Mouse (Mus musculus) intestine, embryonic 14.5 days (tissue): ENCODE results near the gene Ntm. TPM values are rescaled to one million over a fixed set of nuclear protein-coding genes. Genes with fewer than 3 reads are reported as not detected.

Experiments
- ATAC-seq: fragments of 200-750 bp; cut with Nextera tagmentation; replicated peaks from 2 replicates; pipeline ENCODE4 v1.8.0; 2017; ENCODE audit warnings: low read depth, moderate number of reproducible peaks, moderate TSS enrichment, moderate library complexity; ENCODE audit not compliant: low FRiP score, low TSS enrichment
- DNase-seq: peaks from one replicate; pipeline ENCODE4 v3.0.0-alpha.2; 2018; ENCODE audit warnings: low spot score
- H3K27ac ChIP-seq: fragments of 300-500 bp; sonication (generic); 2 replicates; pipeline ENCODE4 v1.5.1; 2014; ENCODE audit warnings: low read depth, mild to moderate bottlenecking, control low read depth
- H3K27me3 ChIP-seq: fragments of 300-500 bp; sonication (generic); replicated peaks from 2 replicates; pipeline ENCODE4 v1.6.1; 2014; ENCODE audit warnings: low read length, control low read depth; ENCODE audit not compliant: control insufficient read depth, insufficient read depth
- H3K36me3 ChIP-seq: fragments of 300-500 bp; sonication (generic); 2 replicates; pipeline ENCODE4 v1.6.1; 2014; ENCODE audit warnings: low read length, control low read depth; ENCODE audit not compliant: control insufficient read depth, insufficient read depth
- H3K4me1 ChIP-seq: fragments of 300-500 bp; sonication (generic); replicated peaks from 2 replicates; pipeline ENCODE4 v1.6.1; 2014; ENCODE audit warnings: low read length, control low read depth, mixed read lengths; ENCODE audit not compliant: control insufficient read depth, insufficient read depth
- H3K4me2 ChIP-seq: fragments of 300-500 bp; sonication (generic); 2 replicates; pipeline ENCODE4 v1.6.1; 2014; ENCODE audit warnings: low read length
- H3K4me3 ChIP-seq: fragments of 300-500 bp; sonication (generic); 2 replicates; pipeline ENCODE4 v1.5.1; 2014; ENCODE audit warnings: low read depth, low read length, control low read depth, mixed read lengths
- H3K9ac ChIP-seq: fragments of 300-500 bp; sonication (generic); 2 replicates; pipeline ENCODE4 v1.6.1; 2014; ENCODE audit warnings: mild to moderate bottlenecking, low read length
- H3K9me3 ChIP-seq: fragments of 300-500 bp; sonication (generic); 2 replicates; pipeline ENCODE4 v1.6.1; 2016; ENCODE audit warnings: low read length, control low read depth; ENCODE audit not compliant: control insufficient read depth
- WGBS: fragments of 180-500 bp; shearing (Covaris S2); extraction: QIAGEN DNeasy Blood & Tissue Kit; methylation state at CpG from one replicate; pipeline ENCODE4 v1.1.7; 2014; 5-methylcytosine and 5-hydroxymethylcytosine counted together
- polyA plus RNA-seq: library from polyadenylated mRNA; unstranded; fragments of >200 nt; fragmentation: Nextera tagmentation; extraction: Ambion mirVana; gene quantifications from 2 replicates; pipeline ENCODE4 v1.2.1, GENCODE M21; 2014

The Ntm gene
- polyA plus RNA-seq, 1 experiment from 2014 or later: 11.6 TPM

DNA sequence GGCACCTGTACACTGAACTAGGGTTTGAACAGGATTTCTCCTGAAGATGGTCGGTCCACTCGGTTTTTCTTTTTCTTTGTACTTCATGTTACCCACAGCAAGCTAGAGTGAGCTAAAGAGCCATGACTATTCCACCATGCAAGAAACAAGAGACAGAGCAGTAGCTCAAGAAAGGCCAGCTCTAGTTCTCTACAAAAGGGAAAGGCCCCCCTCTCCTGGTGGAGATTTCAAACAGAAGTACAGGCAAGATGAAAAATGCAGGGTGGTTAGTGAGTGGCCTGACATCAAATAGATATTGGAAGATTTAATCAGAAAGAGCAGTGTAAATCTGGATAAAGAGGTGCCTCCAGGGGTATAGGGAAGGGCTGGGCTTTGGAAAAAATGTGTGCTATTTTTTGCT is 547.4 kb downstream of the Ntm start:
- H3K27me3 ChIP-seq: peaks cover 25% of the 10 kb centered on the region
- DNase-seq (no peak), ATAC-seq (no peak)
- no peaks in the 10 kb centered on the region for H3K9me3 ChIP-seq
- H3K36me3 ChIP-seq: no peaks in the 10 kb centered on the region
- no peak overlapping the region for H3K9ac ChIP-seq
- no peaks in the 10 kb centered on the region; the same call in 1 of the 2 replicates for H3K4me1 ChIP-seq
- no peak overlapping the region for H3K4me3 ChIP-seq
- no peak overlapping the region for H3K4me2 ChIP-seq
- WGBS: 78% methylated on average over 2 of the region's 2 CpGs
- no peak overlapping the region for H3K27ac ChIP-seq

DNA sequence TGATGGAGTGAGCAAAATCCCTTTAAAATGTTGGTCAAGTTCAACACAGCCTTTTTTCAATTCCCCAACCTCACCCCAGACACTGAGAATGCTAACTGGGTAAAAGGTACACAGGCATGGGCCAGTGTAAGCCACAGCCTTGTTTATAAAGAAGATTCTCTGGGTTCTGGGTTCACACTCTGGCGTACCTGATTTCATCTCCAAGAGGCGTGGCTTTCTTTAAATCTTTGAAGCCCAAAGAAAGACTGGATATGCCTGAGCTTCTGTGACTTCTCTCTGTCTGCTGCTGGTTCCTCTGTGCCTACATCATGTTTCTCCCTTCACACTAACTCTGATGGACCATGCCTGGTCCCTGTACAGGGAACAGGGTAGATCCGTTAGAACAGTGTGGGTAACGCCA is 549.8 kb downstream of the Ntm start:
- H3K27me3 ChIP-seq: peaks cover 26% of the 10 kb centered on the region
- no peaks in the 10 kb centered on the region for H3K36me3 ChIP-seq
- ATAC-seq (no peak), DNase-seq (no peak)
- WGBS: 75% methylated on average over 4 of the region's 4 CpGs
- no peak overlapping the region for H3K4me3 ChIP-seq
- no peaks in the 10 kb centered on the region; the same call in 1 of the 2 replicates for H3K4me1 ChIP-seq
- H3K9me3 ChIP-seq: no peaks in the 10 kb centered on the region
- H3K27ac ChIP-seq: no peak overlapping the region
- no peak overlapping the region for H3K4me2 ChIP-seq
- H3K9ac ChIP-seq: no peak overlapping the region

DNA sequence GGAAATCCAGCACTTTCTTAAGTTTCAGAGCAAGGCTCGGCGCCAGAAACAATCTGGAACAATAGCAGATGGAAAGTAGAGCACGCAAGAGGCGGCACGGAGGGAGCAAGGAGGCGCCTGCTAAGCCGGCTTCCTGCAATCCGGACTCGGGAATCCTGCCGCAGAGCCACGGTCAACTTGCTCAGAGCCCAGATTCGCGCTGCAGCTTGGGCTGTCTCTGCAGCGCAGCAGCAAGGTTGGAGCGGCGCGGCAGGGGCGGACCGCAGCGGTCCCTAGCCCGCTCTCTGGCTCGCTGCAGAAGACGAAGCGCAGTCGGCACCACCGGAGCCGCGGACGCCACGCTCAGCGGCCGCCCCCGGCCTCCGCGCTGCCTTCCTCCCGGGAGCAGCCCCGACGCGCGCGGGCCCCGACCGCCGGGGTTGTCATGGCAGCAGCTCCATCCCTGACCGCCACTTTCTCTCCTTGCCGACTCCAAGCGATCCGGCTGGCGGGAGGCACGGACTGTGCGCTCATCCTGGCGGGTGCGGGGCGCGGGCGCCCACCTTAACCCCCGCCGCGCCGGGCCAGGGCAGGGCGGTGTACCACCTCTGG is 550.7 kb downstream of the Ntm start:
- Histone ChIP-seq H3K4me1 (no peaks in the 10 kb centered on the region; the same call in 1 of the 2 replicates), H3K27me3 (peaks cover 26% of the 10 kb centered on the region), H3K9me3 (no peaks in the 10 kb centered on the region), H3K36me3 (no peaks in the 10 kb centered on the region), H3K9ac (peak overlapping the region; percentile 48), H3K4me2 (peak overlapping the region; percentile 95), H3K4me3 (peak overlapping the region; percentile 50), H3K27ac (peak overlapping the region; percentile 65)
- under 1% methylated on average over 54 of the region's 61 CpGs for WGBS
- ATAC-seq (peak; percentile 56), DNase-seq (peak; percentile 83)

DNA sequence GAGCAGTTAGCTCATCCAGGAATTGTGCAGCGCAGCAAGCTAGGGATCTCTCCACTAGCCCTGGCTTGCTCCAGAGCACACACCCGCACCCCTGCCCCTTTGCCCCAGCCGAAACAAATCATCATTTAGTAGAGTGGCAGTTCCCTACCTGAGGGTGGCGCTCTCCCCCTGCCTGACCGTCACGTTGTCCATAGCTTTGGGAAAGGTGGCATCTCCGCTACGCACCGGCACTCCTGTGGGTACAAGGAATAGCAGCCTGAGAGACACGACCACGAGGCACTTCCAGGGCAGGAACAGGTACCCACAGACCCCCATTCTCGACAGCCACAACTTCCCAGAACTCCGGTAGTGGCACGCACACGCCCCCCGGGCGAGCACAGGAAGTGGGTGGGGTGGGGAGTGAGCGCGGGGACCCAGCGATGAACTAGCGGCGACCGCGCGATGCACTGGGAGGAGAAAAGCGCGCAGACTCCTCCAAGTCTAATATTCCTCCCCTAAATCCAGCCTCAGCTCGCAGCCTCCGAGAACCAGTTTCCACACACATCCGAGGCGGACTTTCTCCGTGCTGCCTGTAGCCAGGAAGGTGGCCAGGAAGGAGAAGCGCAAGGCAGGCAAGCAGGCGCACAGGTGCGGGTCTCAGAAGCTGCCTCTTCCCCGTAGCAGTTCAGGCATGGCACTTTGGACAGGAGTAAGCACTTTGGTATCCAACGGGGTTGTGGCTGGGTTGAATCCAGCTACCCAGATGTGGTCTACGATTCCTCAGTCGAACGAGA is 551.3 kb downstream of the Ntm start:
- peak; percentile 80 for DNase-seq
- peak overlapping the region; percentile 65 for H3K27ac ChIP-seq
- H3K9ac ChIP-seq: peak overlapping the region; percentile 48
- peak; percentile 40 for ATAC-seq
- H3K36me3 ChIP-seq: no peaks in the 10 kb centered on the region
- H3K4me2 ChIP-seq: peak overlapping the region; percentile 95
- no peaks in the 10 kb centered on the region; the same call in 1 of the 2 replicates for H3K4me1 ChIP-seq
- no peaks in the 10 kb centered on the region for H3K9me3 ChIP-seq
- WGBS: under 1% methylated on average over 40 of the region's 40 CpGs
- peaks cover 26% of the 10 kb centered on the region for H3K27me3 ChIP-seq
- peak overlapping the region; percentile 50 for H3K4me3 ChIP-seq

DNA sequence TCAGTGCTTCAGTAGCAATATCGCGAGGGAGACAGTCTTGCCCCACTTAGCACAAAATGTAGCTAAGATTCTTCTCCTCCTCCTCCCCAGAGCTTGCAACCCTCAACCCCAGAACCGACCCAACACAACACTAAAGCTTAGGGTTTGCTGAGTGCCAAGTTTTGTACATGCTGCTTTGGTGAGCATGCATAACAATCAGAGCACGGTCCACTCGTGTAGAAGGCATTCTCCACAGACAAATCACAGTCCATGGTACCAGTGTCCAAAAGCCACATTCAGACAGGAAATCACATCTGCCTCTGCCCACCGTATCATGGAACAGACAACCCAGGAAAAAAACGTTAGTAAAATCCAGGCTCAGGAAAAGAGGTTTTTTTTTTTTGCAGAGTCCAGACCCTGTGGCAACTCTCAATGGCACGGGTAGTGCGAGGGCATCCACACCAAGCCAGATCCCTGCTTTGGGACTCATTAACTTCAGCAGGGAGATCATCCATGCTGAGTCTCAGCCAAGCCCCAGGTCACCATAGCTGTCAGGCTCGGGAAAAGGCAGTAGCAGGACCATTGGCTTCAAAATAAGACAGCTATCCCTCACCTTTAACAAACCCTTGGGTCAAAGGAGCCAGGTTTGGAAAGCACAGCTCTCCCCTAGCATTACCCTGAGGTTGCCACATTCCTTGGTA is 552.1 kb downstream of the Ntm start:
- Histone ChIP-seq H3K9ac (no peak overlapping the region), H3K4me2 (peak overlapping the region; percentile 95), H3K27ac (no peak overlapping the region), H3K36me3 (no peaks in the 10 kb centered on the region), H3K4me3 (peak overlapping the region; percentile 50), H3K9me3 (no peaks in the 10 kb centered on the region), H3K27me3 (peaks cover 26% of the 10 kb centered on the region), H3K4me1 (no peaks in the 10 kb centered on the region; the same call in 1 of the 2 replicates)
- DNase-seq (peak; percentile 48), ATAC-seq (no peak)
- 47% methylated on average over 10 of the region's 10 CpGs for WGBS

DNA sequence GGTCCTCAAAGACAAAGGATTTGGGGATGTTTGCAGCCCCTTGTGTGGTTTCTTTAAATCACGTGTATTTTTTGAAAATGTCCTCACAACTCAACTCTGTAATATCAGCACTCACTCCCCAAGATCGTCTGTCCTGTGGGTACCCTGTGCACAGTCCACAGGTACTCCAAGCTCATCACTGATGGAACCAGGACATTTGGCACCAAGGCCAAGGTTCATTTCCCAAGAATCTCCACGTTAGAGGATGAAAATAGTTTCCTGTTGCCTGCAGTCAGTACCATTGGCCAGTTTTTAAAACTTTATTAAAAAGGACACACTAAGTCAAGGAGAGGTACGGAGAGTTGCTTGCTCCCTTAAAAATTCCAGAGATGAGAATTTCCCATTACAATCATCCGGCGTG is 552.7 kb downstream of the Ntm start:
- Histone ChIP-seq H3K9ac (no peak overlapping the region), H3K9me3 (no peaks in the 10 kb centered on the region), H3K4me3 (no peak overlapping the region), H3K4me1 (no peaks in the 10 kb centered on the region; the same call in 1 of the 2 replicates), H3K4me2 (0 out of 2 replicates have a peak overlapping the region, but pooled peaks have one; percentile 95), H3K27ac (no peak overlapping the region), H3K27me3 (peaks cover 26% of the 10 kb centered on the region), H3K36me3 (no peaks in the 10 kb centered on the region)
- ATAC-seq (no peak), DNase-seq (no peak)
- WGBS: 75% methylated on average over 6 of the region's 6 CpGs

DNA sequence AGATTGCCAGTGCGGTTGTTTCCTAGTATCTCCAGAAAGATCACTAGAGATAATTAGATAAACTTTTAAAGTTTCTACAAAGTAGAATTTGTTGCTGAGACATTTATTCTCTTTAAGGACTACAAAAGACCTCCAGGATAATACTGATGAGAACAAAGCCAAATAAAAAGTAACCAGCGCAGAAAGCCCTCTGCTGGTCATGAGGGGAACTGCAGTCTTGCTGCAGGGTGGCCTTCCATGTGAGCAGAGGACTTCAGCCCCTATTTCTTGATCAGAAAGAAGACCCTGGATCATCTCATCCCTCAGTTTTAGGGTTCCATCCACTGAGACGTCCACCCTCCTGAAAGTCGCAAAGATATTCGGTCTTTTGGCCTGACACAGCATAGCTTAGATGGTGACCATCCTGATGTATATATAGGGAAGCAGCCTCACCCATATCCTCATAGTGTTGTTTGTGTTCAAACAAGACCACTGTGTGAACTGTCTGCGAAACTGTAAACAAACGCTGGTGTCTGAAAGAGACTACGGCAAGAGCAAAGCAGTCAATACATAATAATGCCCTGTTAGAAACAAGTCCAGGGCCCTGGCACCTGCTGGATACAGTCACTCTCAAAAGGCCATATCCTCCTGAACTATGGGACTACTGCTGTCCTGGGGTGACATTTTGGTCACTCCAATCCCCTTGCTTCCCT is 553.6 kb downstream of the Ntm start:
- no peaks in the 10 kb centered on the region for H3K9me3 ChIP-seq
- DNase-seq (peak; percentile 76), ATAC-seq (no peak)
- H3K4me2 ChIP-seq: no peak overlapping the region
- H3K36me3 ChIP-seq: no peaks in the 10 kb centered on the region
- no peaks in the 10 kb centered on the region; the same call in 1 of the 2 replicates for H3K4me1 ChIP-seq
- no peak overlapping the region for H3K9ac ChIP-seq
- H3K27ac ChIP-seq: no peak overlapping the region
- WGBS: 62% methylated on average over 8 of the region's 8 CpGs
- H3K4me3 ChIP-seq: no peak overlapping the region
- peaks cover 22% of the 10 kb centered on the region for H3K27me3 ChIP-seq

DNA sequence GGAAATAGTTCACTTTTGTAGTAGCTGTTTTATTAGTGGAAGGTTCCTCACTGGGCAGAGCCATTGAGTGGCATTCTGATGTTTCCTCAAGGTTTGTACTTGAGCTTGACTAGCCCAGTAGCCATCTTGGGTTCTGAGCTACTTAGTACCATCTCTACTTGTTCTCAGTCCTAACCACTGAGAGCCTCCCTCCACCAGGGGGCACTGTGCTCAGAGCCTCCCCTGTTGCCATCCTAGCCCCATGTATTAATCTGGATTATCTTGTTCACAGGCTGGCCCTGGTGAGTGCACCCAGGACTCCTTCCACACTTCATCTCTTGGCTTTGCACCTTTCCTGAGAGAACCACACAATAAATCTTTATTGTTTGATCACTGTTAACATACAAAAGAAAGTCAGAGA is 555.0 kb downstream of the Ntm start:
- DNase-seq (peak; percentile 53), ATAC-seq (no peak)
- Histone ChIP-seq H3K36me3 (no peaks in the 10 kb centered on the region), H3K9me3 (no peaks in the 10 kb centered on the region), H3K4me1 (no peaks in the 10 kb centered on the region; the same call in 1 of the 2 replicates), H3K27me3 (peaks cover 8% of the 10 kb centered on the region; the same call in 1 of the 2 replicates), H3K4me3 (no peak overlapping the region), H3K27ac (no peak overlapping the region), H3K4me2 (no peak overlapping the region), H3K9ac (no peak overlapping the region)
